Mouse (Mus musculus): Measurements from ENCODE around the gene 1700057G04Rik. TPM values are rescaled to one million over a fixed set of nuclear protein-coding genes. Genes with fewer than 3 reads are reported as not detected.
"Not testable (repeated sequence)": the region's sequence is repeated elsewhere in the genome, so short reads cannot be mapped to it uniquely, and the experiment has no call there.

Gene 1700057G04Rik
- polyA plus RNA-seq, 1 experiment from 2014 or later, result not detected

GRCm38 (mm10) chr9:92298288-92298687 is 10.9 kb upstream of the 1700057G04Rik start:
- H3K36me3 ChIP-seq (replicated peaks; ENCODE audit: insufficient read depth, low read length), result no peaks in the 10 kb centered on the region
- TF ChIP-seq CTCF (IDR thresholded peaks at IDR 0.05; ENCODE audit: low read depth), result no peak
- no peak for TF ChIP-seq EP300 (IDR thresholded peaks at IDR 0.05; ENCODE audit: low read depth)
- H3K4me3 ChIP-seq (ENCODE audit: low read depth, low read length), result no peak overlapping the region
- no peak overlapping the region for H3K27ac ChIP-seq (ENCODE audit: low read depth)
- H3K4me2 ChIP-seq (ENCODE audit: low read depth, low read length), result no peak overlapping the region
- H3K4me1 ChIP-seq (ENCODE audit: insufficient read depth), result no peaks in the 10 kb centered on the region
- WGBS (ENCODE audit: insufficient replicate concordance), result 72% methylated on average over 1 of the region's 1 CpGs
- DNase-seq (no peak), ATAC-seq (no peak)
- H3K9me3 ChIP-seq (ENCODE audit: low read length), result no peaks in the 10 kb centered on the region
- no peaks in the 10 kb centered on the region for H3K27me3 ChIP-seq (ENCODE audit: insufficient read depth, low read length)
- H3K9ac ChIP-seq (replicated peaks), result no peak overlapping the region

GRCm38 (mm10) chr9:92301213-92301612 is 8.0 kb upstream of the 1700057G04Rik start:
- WGBS (ENCODE audit: insufficient replicate concordance), result 31% methylated on average over 3 of the region's 3 CpGs
- no peak overlapping the region for H3K9ac ChIP-seq (replicated peaks)
- ATAC-seq, result no peak

GRCm38 (mm10) chr9:92305075-92305474 is 4.1 kb upstream of the 1700057G04Rik start:
- Histone ChIP-seq H3K9ac (replicated peaks) (no peak overlapping the region), H3K36me3 (replicated peaks; ENCODE audit: insufficient read depth, low read length) (no peaks in the 10 kb centered on the region), H3K27me3 (ENCODE audit: insufficient read depth, low read length) (no peaks in the 10 kb centered on the region), H3K9me3 (ENCODE audit: low read length) (no peaks in the 10 kb centered on the region), H3K4me1 (ENCODE audit: insufficient read depth) (no peaks in the 10 kb centered on the region), H3K4me3 (ENCODE audit: low read depth, low read length) (no peak overlapping the region), H3K4me2 (ENCODE audit: low read depth, low read length) (no peak overlapping the region), H3K27ac (ENCODE audit: low read depth) (no peak overlapping the region)
- 72% methylated on average over 8 of the region's 8 CpGs for WGBS (ENCODE audit: insufficient replicate concordance)
- ATAC-seq (no peak), DNase-seq (no peak)
- TF ChIP-seq EP300 (IDR thresholded peaks at IDR 0.05; ENCODE audit: low read depth), result no peak
- no peak for TF ChIP-seq CTCF (IDR thresholded peaks at IDR 0.05; ENCODE audit: low read depth)

More at GRCm38 (mm10) chr9:92301213-92301612, 8.0 kb upstream of the 1700057G04Rik start:
- DNase-seq, result no peak
- Histone ChIP-seq H3K4me3 (ENCODE audit: low read depth, low read length) (no peak overlapping the region), H3K27me3 (ENCODE audit: insufficient read depth, low read length) (no peaks in the 10 kb centered on the region), H3K36me3 (replicated peaks; ENCODE audit: insufficient read depth, low read length) (no peaks in the 10 kb centered on the region), H3K4me2 (ENCODE audit: low read depth, low read length) (no peak overlapping the region), H3K4me1 (ENCODE audit: insufficient read depth) (no peaks in the 10 kb centered on the region), H3K9me3 (ENCODE audit: low read length) (no peaks in the 10 kb centered on the region), H3K27ac (ENCODE audit: low read depth) (no peak overlapping the region)
- TF ChIP-seq EP300 (IDR thresholded peaks at IDR 0.05; ENCODE audit: low read depth), result no peak
- no peak for TF ChIP-seq CTCF (IDR thresholded peaks at IDR 0.05; ENCODE audit: low read depth)

GRCm38 (mm10) chr9:92305620-92306220 is 3.5 kb upstream of the 1700057G04Rik start:
- Histone ChIP-seq H3K4me2 (ENCODE audit: low read depth, low read length) (no peak overlapping the region), H3K36me3 (replicated peaks; ENCODE audit: insufficient read depth, low read length) (no peaks in the 10 kb centered on the region), H3K4me1 (ENCODE audit: insufficient read depth) (no peaks in the 10 kb centered on the region), H3K27me3 (ENCODE audit: insufficient read depth, low read length) (no peaks in the 10 kb centered on the region), H3K9me3 (ENCODE audit: low read length) (no peaks in the 10 kb centered on the region), H3K9ac (replicated peaks) (no peak overlapping the region), H3K27ac (ENCODE audit: low read depth) (no peak overlapping the region), H3K4me3 (ENCODE audit: low read depth, low read length) (no peak overlapping the region)
- ATAC-seq, result no peak
- WGBS (ENCODE audit: insufficient replicate concordance), result 82% methylated on average over 8 of the region's 8 CpGs
- no peak for DNase-seq
- TF ChIP-seq CTCF (IDR thresholded peaks at IDR 0.05; ENCODE audit: low read depth) (no peak), EP300 (IDR thresholded peaks at IDR 0.05; ENCODE audit: low read depth) (no peak)

GRCm38 (mm10) chr9:92316791-92317190 is 7.6 kb downstream of the 1700057G04Rik start:
- Histone ChIP-seq H3K9me3 (ENCODE audit: low read length) (no peaks in the 10 kb centered on the region), H3K27me3 (ENCODE audit: insufficient read depth, low read length) (no peaks in the 10 kb centered on the region), H3K27ac (ENCODE audit: low read depth) (no peak overlapping the region), H3K4me1 (ENCODE audit: insufficient read depth) (no peaks in the 10 kb centered on the region), H3K36me3 (replicated peaks; ENCODE audit: insufficient read depth, low read length) (no peaks in the 10 kb centered on the region), H3K4me3 (ENCODE audit: low read depth, low read length) (no peak overlapping the region), H3K9ac (replicated peaks) (no peak overlapping the region), H3K4me2 (ENCODE audit: low read depth, low read length) (no peak overlapping the region)
- DNase-seq (no peak), ATAC-seq (no peak)
- 90% methylated on average over 3 of the region's 3 CpGs for WGBS (ENCODE audit: insufficient replicate concordance)
- TF ChIP-seq CTCF (IDR thresholded peaks at IDR 0.05; ENCODE audit: low read depth), result no peak
- TF ChIP-seq EP300 (IDR thresholded peaks at IDR 0.05; ENCODE audit: low read depth), result no peak

- H3K4me2 ChIP-seq (ENCODE audit: low read depth, low read length), result not testable (repeated sequence)
- WGBS (ENCODE audit: insufficient replicate concordance), result 65% methylated on average over 9 of the region's 9 CpGs
These were observed 16.8 kb downstream of the 1700057G04Rik start for GRCm38 (mm10) chr9:92325936-92326335.

GRCm38 (mm10) chr9:92326813-92327212 is 17.6 kb downstream of the 1700057G04Rik start:
- H3K4me2 ChIP-seq (ENCODE audit: low read depth, low read length), result no peak overlapping the region
- no peak overlapping the region for H3K4me3 ChIP-seq (ENCODE audit: low read depth, low read length)
- no peaks in the 10 kb centered on the region for H3K36me3 ChIP-seq (replicated peaks; ENCODE audit: insufficient read depth, low read length)
- H3K27me3 ChIP-seq (ENCODE audit: insufficient read depth, low read length), result no peaks in the 10 kb centered on the region
- TF ChIP-seq EP300 (IDR thresholded peaks at IDR 0.05; ENCODE audit: low read depth) (no peak), CTCF (IDR thresholded peaks at IDR 0.05; ENCODE audit: low read depth) (no peak)
- WGBS (ENCODE audit: insufficient replicate concordance), result 79% methylated on average over 4 of the region's 4 CpGs
- H3K9me3 ChIP-seq (ENCODE audit: low read length), result no peaks in the 10 kb centered on the region
- H3K27ac ChIP-seq (ENCODE audit: low read depth), result no peak overlapping the region
- no peaks in the 10 kb centered on the region for H3K4me1 ChIP-seq (ENCODE audit: insufficient read depth)
- no peak overlapping the region for H3K9ac ChIP-seq (replicated peaks)
- no peak for ATAC-seq
- no peak for DNase-seq

More at GRCm38 (mm10) chr9:92325936-92326335, 16.8 kb downstream of the 1700057G04Rik start:
- H3K36me3 ChIP-seq (replicated peaks; ENCODE audit: insufficient read depth, low read length); H3K4me3 ChIP-seq (ENCODE audit: low read depth, low read length); H3K9ac ChIP-seq (replicated peaks); H3K4me1 ChIP-seq (ENCODE audit: insufficient read depth); DNase-seq; H3K27ac ChIP-seq (ENCODE audit: low read depth); H3K27me3 ChIP-seq (ENCODE audit: insufficient read depth, low read length); H3K9me3 ChIP-seq (ENCODE audit: low read length); ATAC-seq: not testable (repeated sequence)

Data from liver, postnatal 0 days (tissue).